Mouse (Mus musculus) liver, embryonic 18 days (tissue): ENCODE data around the gene Haus6. TPM values are rescaled to one million over a fixed set of nuclear protein-coding genes. Genes with fewer than 3 reads are reported as not detected.

Source experiments
- polyA plus RNA-seq: library from polyadenylated mRNA; depleted of rRNA; stranded (reverse); fragments of >200 nt; gene quantifications from 2 replicates; pipeline ENCODE4 v1.2.3, GENCODE M21; 2012; rRNA removed

The Haus6 gene
- polyA plus RNA-seq = 2.7 and 2.8 TPM in 2 replicates

DNA sequence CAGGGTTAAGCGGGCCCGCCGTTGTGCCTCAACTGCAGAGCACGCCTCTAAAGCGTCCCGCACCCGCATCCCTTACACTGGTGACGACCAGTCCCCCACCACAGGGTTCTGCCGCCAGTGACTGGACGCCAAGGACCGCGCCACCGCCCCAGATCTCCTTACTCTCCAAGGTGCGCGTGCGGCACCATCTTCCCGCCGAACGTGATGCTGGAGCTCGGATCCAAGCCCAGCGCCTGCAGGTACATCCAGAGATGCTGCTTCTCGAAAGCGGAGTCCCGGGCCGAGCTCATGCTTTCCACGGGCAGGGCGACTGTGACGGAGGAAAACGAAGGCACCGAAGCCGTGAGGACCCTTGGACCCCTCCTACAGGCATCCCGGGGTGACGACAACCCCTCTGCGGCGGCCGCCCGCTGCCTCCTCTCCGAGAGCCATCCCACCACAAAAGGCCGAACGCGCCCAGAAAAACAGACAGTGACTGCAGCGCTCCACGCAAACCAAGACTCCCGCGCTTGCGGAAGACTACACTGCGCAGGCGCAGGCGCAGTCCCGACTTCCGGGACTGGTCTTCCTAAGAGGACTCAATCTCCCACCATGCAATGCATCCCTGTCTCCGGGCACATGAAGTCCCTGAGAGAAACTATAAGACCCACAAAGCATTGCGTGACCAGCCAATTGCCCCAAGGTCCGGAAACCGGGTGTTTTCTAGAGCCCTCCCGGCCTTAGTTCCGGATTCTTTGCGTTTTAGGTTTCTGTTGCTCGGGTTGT, at the start of gene Haus6:
TSS of gene Haus6 (minus strand) at position 532 of the 765 bp plus-strand sequence.

DNA sequence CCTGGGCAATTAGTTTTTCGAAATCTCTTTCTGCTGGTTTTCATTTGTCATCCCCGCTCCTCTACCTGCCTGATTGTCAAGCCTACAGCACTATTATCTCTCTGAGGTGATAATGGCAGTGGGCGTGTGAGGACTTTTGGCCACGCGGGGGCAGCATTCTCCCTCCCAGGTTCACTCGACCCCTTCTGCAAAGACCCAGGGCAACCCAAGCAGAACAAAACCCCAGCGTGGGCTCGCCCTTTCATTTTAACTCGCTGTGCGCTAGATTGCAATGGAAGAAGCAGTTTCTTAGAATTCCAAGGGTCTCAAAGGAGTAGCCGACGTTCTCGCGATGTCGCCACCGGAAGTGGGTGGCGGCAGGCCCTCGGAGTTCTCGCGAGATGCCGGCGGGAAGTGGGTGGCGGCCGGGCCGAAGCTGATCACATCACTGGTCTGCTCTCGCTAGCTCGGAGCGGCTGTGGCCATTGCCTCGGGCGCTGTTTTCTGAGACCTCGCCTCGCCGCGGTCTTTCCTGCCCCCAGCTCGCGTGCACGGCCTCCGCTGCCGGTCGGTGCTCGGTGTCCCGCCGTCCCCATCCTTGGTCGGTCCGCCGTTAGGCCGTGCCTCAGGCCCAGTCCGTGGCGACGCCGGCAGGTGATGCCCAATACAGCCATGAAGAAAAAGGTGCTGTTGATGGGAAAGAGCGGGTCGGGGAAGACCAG, 36.4 kb downstream of the Haus6 start, which contains the start of gene Rraga:
TSS of gene Rraga (plus strand) at position 386 of the 701 bp plus-strand sequence.

DNA sequence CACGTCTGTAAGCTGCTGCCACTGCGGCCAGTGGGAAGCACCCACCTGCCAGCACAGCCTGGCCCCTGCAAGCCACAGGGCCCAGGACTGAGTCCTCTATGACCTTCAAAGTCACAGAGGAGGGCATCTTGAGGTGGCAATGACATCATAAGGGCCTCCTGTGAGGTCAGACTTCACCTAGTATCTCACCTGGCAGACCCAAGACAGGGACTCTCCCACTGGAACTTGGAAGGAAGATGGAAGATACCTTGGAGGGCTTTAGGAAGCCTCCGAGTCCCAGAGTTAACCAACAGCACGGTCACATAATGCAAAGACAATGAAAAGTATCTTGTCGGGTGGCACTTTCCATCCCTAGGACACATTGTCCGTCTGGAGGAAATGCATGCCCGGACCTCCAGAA, 53.6 kb downstream of the Haus6 start, which contains the start of gene Saxo1:
TSS of gene Saxo1 (minus strand) at position 101 of the 400 bp plus-strand sequence.

Other genes starting within 250 kb of the Haus6 start
- not detected in 2 replicates for gene Saxo1, start 53.7 kb downstream of the Haus6 start, polyA plus RNA-seq
- gene Rraga, start 36.4 kb downstream of the Haus6 start, polyA plus RNA-seq = 33.8 and 35.6 TPM in 2 replicates
- 161 and 208 TPM in 2 replicates for gene Plin2, start 58.0 kb upstream of the Haus6 start, polyA plus RNA-seq
- 3.3 and 3.6 TPM in 2 replicates for gene Dennd4c, start 136.5 kb upstream of the Haus6 start, polyA plus RNA-seq
- 998 and 1,277 TPM in 2 replicates for gene Rps6, start 245.4 kb upstream of the Haus6 start, polyA plus RNA-seq